Mouse (Mus musculus): ENCODE results near the gene Ttc9. TPM values are rescaled to one million over a fixed set of nuclear protein-coding genes. Genes with fewer than 3 reads are reported as not detected.

The Ttc9 gene
- polyA plus RNA-seq (2012; fragmentation: generic; extraction: Trizol), result under 1 TPM; 0.45 to 0.98 TPM

DNA sequence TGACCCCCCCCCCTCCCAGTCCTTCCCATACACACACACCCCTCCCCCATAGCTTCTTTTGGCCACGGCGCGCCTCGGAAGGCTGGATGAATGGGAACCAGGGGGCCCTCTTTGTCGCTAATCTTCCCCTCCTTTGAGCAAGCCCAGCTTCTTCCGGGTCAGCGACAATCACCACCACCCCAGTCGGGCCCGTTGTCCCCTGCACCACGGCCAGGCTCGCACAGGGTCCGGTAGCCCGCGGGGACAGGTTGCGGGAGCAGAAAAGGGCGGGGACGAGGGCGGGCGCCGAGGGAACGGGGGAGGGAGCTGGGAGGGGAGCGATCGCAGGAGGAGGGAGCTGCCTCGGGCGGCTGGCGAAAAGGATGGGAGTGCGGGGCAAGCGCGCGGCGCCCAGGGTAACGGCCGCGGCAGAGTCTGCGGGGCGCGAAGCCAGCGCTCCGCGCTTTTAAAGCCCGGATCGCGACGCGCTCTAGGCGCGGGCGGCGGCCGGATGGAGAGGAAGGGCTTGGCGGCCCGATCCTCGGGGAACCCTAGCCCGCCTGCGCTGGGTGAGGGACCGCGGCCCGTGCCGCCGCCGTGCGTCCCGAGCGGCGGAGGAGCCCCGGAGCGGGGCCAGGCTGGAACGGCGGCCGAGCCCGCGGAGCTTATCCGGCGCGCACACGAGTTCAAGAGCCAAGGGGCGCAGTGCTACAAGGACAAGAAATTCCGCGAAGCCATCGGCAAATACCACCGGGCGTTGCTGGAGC lies at the start of gene Ttc9:
Gene Ttc9 (plus strand): TSS at position 335 of the 746 bp plus-strand sequence.

DNA sequence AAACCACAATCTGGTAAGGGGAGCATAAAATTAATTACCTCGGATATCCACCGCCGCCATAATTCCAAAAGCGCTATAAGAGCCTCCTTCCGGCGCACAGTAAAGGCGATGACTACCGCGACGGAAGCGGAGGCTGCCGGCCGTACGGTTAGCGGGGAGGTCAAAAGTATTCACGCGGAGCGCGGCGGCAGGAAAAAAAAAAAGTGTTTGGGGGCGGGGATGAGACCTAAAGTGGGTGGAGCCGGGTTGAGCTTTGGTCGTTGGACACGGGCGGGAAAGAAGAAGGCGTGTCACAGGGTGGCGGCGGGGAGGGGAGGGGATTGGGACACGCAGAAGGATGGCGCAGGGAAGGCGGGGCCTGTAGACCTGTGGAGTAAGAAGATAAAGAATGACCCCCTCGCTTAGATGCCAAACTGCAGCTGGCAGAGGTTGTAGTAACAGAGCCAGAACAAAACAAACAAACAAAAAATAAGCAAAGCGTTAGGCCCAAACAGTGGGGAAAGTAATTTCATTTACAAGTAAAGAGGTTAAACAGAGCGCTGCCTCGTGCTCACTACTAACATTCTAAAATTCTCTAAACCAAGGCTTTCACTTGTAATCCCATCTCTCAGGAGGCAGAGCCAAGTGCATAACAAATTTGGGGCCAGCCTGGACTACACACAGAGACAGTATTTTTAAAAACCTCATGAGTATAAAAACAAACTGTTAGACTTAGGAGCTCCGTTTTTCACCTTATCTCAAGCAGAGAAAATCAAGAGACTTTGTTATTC lies 36.0 kb upstream of the Ttc9 start, which contains the start of gene Med6:
Gene Med6 (minus strand): TSS at position 107 of the 770 bp plus-strand sequence.

Other genes starting within 250 kb of the Ttc9 start
- gene Adam4, start 209.3 kb upstream of the Ttc9 start, polyA plus RNA-seq (2012; fragmentation: generic; extraction: Trizol), result under 1 TPM in 1 of 2 experiments, not detected in 1; 0.32 TPM
- 10 to 100 TPM; 19.8 to 74.8 TPM for gene Cox16, start 146.1 kb upstream of the Ttc9 start, polyA plus RNA-seq (2012; fragmentation: generic; extraction: Trizol)
- 10 to 100 TPM in 1 of 2 experiments, 1 to 10 TPM in 1; 7.7 to 17.5 TPM for gene Gm20498, start 98.3 kb upstream of the Ttc9 start, polyA plus RNA-seq (2012; fragmentation: generic; extraction: Trizol)
- gene Synj2bp, start 98.3 kb upstream of the Ttc9 start, polyA plus RNA-seq (2012; fragmentation: generic; extraction: Trizol), result 1 to 10 TPM; 4.7 to 9.7 TPM
- gene Adam21, start 62.8 kb upstream of the Ttc9 start, polyA plus RNA-seq (2012; fragmentation: generic; extraction: Trizol), result under 1 TPM in 1 of 2 experiments, not detected in 1; 0.05 TPM
- 10 to 100 TPM in 1 of 2 experiments, 1 to 10 TPM in 1; 1.8 to 25.5 TPM for gene Med6, start 36.2 kb upstream of the Ttc9 start, polyA plus RNA-seq (2012; fragmentation: generic; extraction: Trizol)
- under 1 TPM in 1 of 2 experiments, not detected in 1; 0.01 TPM for gene Map3k9, start 149.9 kb downstream of the Ttc9 start, polyA plus RNA-seq (2012; fragmentation: generic; extraction: Trizol)
- 10 to 100 TPM in 1 of 2 experiments, 1 to 10 TPM in 1; 7.0 to 16.3 TPM for gene Pcnx, start 228.8 kb downstream of the Ttc9 start, polyA plus RNA-seq (2012; fragmentation: generic; extraction: Trizol)

Measured in C3H10T1/2 (cell line).